Mouse (Mus musculus): Measurements from ENCODE around the gene 3110009E18Rik. TPM values are rescaled to one million over a fixed set of nuclear protein-coding genes. Genes with fewer than 3 reads are reported as not detected.

3110009E18Rik gene
- polyA plus RNA-seq, 1 experiment from 2014 or later, result 10.6 TPM

- POLR2A ChIA-PET, result interaction anchor here (0.6 kb wide), 1 partner anchor 62 kb away, joined by 4 read pairs; no protein-coding TSS in a partner anchor
- CTCF ChIA-PET, result interaction anchor here (0.7 to 3.0 kb wide), 2 partner anchors 15 to 54 kb away, joined by 3 to 8 read pairs; no protein-coding TSS in a partner anchor
- in situ Hi-C loops (cut with MboI; ENCODE audit: low pct_unique_long_range_greater_than_20kb), result no loop called here
- no peak for DNase-seq (ENCODE audit: low read depth, low spot score)
- no peaks in the 10 kb centered on the region for H3K27me3 ChIP-seq
- no peak for TF ChIP-seq CTCF (IDR thresholded peaks at IDR 0.05)
- ATAC-seq, result no peak
Observed at GRCm38 (mm10) chr1:120100456-120101226, 20.3 kb upstream of the 3110009E18Rik start.

GRCm38 (mm10) chr1:120101227-120101609 lies 19.8 kb upstream of the 3110009E18Rik start:
- DNase-seq (ENCODE audit: low read depth, low spot score) (no peak), ATAC-seq (no peak)
- CTCF ChIA-PET, result interaction anchor here (0.7 to 3.0 kb wide), 2 partner anchors 14 to 54 kb away, joined by 3 to 8 read pairs; no protein-coding TSS in a partner anchor
- in situ Hi-C loops (cut with MboI; ENCODE audit: low pct_unique_long_range_greater_than_20kb), result no loop called here
- H3K27me3 ChIP-seq, result no peaks in the 10 kb centered on the region
- POLR2A ChIA-PET, result no interaction called here
- TF ChIP-seq CTCF (IDR thresholded peaks at IDR 0.05), result no peak

- ChIA-PET POLR2A (no interaction called here), CTCF (interaction anchor here (1.2 kb wide), 1 partner anchor 31 kb away, joined by 3 read pairs; no protein-coding TSS in a partner anchor)
- no peak for TF ChIP-seq CTCF (IDR thresholded peaks at IDR 0.05)
- no peak for DNase-seq (ENCODE audit: low read depth, low spot score)
- in situ Hi-C loops (cut with MboI; ENCODE audit: low pct_unique_long_range_greater_than_20kb), result no loop called here
- H3K27me3 ChIP-seq, result no peaks in the 10 kb centered on the region
- ATAC-seq, result no peak
Observed at GRCm38 (mm10) chr1:120105556-120105959, 15.4 kb upstream of the 3110009E18Rik start.

- TF ChIP-seq CTCF (IDR thresholded peaks at IDR 0.05), result no peak
- H3K27me3 ChIP-seq, result no peaks in the 10 kb centered on the region
- ChIA-PET POLR2A (interaction anchor here (0.5 kb wide), 1 partner anchor 708 kb away, joined by 4 read pairs; no protein-coding TSS in a partner anchor), CTCF (interaction anchor here (1.0 kb wide), 1 partner anchor 14 kb away, joined by 3 read pairs; no protein-coding TSS in a partner anchor)
- in situ Hi-C loops (cut with MboI; ENCODE audit: low pct_unique_long_range_greater_than_20kb), result no loop called here
- ATAC-seq (no peak), DNase-seq (ENCODE audit: low read depth, low spot score) (no peak)
Observed at GRCm38 (mm10) chr1:120109741-120110432, 11.1 kb upstream of the 3110009E18Rik start.

GRCm38 (mm10) chr1:120111766-120112165 lies 9.2 kb upstream of the 3110009E18Rik start:
- in situ Hi-C loops (cut with MboI; ENCODE audit: low pct_unique_long_range_greater_than_20kb), result no loop called here
- ChIA-PET POLR2A (interaction anchor here (0.7 to 0.8 kb wide), 2 partner anchors 8 to 330 kb away, joined by 3 read pairs; no protein-coding TSS in a partner anchor), CTCF (interaction anchor here (1.4 kb wide), 1 partner anchor 14 kb away, joined by 3 read pairs; no protein-coding TSS in a partner anchor)
- H3K27me3 ChIP-seq, result no peaks in the 10 kb centered on the region
- no peak for DNase-seq (ENCODE audit: low read depth, low spot score)
- no peak for ATAC-seq
- TF ChIP-seq CTCF (IDR thresholded peaks at IDR 0.05), result no peak

- H3K27me3 ChIP-seq, result no peaks in the 10 kb centered on the region
- peak; percentile 54 for ATAC-seq
- CTCF ChIA-PET, result interaction anchor here (1.4 kb wide), 1 partner anchor 14 kb away, joined by 3 read pairs; no protein-coding TSS in a partner anchor
- POLR2A ChIA-PET, result interaction anchor here (0.7 to 0.8 kb wide), 2 partner anchors 9 to 331 kb away, joined by 3 read pairs; no protein-coding TSS in a partner anchor
- TF ChIP-seq CTCF (IDR thresholded peaks at IDR 0.05), result no peak
- in situ Hi-C loops (cut with MboI; ENCODE audit: low pct_unique_long_range_greater_than_20kb), result no loop called here
- DNase-seq (ENCODE audit: low read depth, low spot score), result no peak
Observed at GRCm38 (mm10) chr1:120112251-120113187, 8.5 kb upstream of the 3110009E18Rik start.

- TF ChIP-seq CTCF (IDR thresholded peaks at IDR 0.05), result no peak
- DNase-seq (ENCODE audit: low read depth, low spot score) (no peak), ATAC-seq (no peak)
- H3K27me3 ChIP-seq, result no peaks in the 10 kb centered on the region
- ChIA-PET POLR2A (interaction anchor here (0.9 kb wide), 1 partner anchor 13 kb away, joined by 3 read pairs; no protein-coding TSS in a partner anchor), CTCF (interaction anchor here (0.7 to 1.7 kb wide), 3 partner anchors 12 to 176 kb away, joined by 3 to 4 read pairs (median 3); no protein-coding TSS in a partner anchor)
- in situ Hi-C loops (cut with MboI; ENCODE audit: low pct_unique_long_range_greater_than_20kb), result no loop called here
Observed at GRCm38 (mm10) chr1:120115671-120116081, 5.3 kb upstream of the 3110009E18Rik start.

- no peak for TF ChIP-seq CTCF (IDR thresholded peaks at IDR 0.05)
- no peaks in the 10 kb centered on the region for H3K27me3 ChIP-seq
- POLR2A ChIA-PET, result no interaction called here
- no peak for ATAC-seq
- CTCF ChIA-PET, result interaction anchor here (0.7 to 1.7 kb wide), 3 partner anchors 12 to 177 kb away, joined by 3 to 4 read pairs (median 3); no protein-coding TSS in a partner anchor
- in situ Hi-C loops (cut with MboI; ENCODE audit: low pct_unique_long_range_greater_than_20kb), result no loop called here
- no peak for DNase-seq (ENCODE audit: low read depth, low spot score)
Observed at GRCm38 (mm10) chr1:120116106-120116505, 4.9 kb upstream of the 3110009E18Rik start.

GRCm38 (mm10) chr1:120118854-120119253 lies 2.1 kb upstream of the 3110009E18Rik start:
- ChIA-PET POLR2A (no interaction called here), CTCF (interaction anchor here (1.4 kb wide), 1 partner anchor 36 kb away, joined by 4 read pairs; no protein-coding TSS in a partner anchor)
- no peaks in the 10 kb centered on the region for H3K27me3 ChIP-seq
- DNase-seq (ENCODE audit: low read depth, low spot score) (no peak), ATAC-seq (no peak)
- in situ Hi-C loops (cut with MboI; ENCODE audit: low pct_unique_long_range_greater_than_20kb), result no loop called here
- TF ChIP-seq CTCF (IDR thresholded peaks at IDR 0.05), result no peak
